Mouse (Mus musculus) lung, postnatal 0 days (tissue): Measurements from ENCODE around the gene Grik4.

Experiments
- CTCF ChIP-seq: IDR thresholded peaks from 2 replicates; pipeline ENCODE4 v1.5.1; 2016; ENCODE audit warnings: antibody characterized with exemption, mild to moderate bottlenecking
- EP300 ChIP-seq: IDR thresholded peaks from 2 replicates; pipeline ENCODE4 v1.6.1; 2016; ENCODE audit warnings: antibody characterized with exemption, mild to moderate bottlenecking, control low read depth

DNA sequence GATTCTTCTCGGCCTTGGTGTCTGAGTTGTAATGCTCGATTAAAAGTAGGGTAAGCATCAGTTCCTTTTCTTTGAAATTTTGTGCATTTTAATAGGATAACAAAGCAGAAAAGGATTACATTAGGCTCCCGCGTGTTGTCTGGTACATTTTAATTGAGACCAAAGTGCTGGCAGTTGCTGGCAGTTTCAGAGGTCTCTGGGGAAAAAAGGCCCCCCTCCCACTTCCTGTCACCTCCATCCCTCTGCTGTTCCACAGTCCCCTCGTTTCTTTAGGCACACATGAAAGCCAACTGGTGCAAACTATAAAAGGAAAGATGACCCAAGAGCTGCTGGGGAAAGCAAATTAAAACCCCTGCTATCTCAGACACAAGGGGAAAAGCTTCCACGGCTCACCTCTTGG is 411.3 kb downstream of the Grik4 start:
- TF ChIP-seq CTCF: no peak
- TF ChIP-seq EP300: no peak
